Mouse (Mus musculus) heart, embryonic 15.5 days (tissue): ENCODE results near the gene Kpna1. TPM values are rescaled to one million over a fixed set of nuclear protein-coding genes. Genes with fewer than 3 reads are reported as not detected.
A peak's percentile ranks its signal among the peaks of the same experiment; 100 is the strongest.
"Not testable (repeated sequence)": the region's sequence is repeated elsewhere in the genome, so short reads cannot be mapped to it uniquely, and the experiment has no call there.

Source experiments
- ATAC-seq: fragments of 200-750 bp; cut with Nextera tagmentation; replicated peaks from 2 replicates; pipeline ENCODE4 v1.8.0; 2017; ENCODE audit warnings: low read depth, moderate TSS enrichment; ENCODE audit not compliant: insufficient number of reproducible peaks, insufficient read depth, low FRiP score
- H3K27ac ChIP-seq: fragments of 300-500 bp; sonication (generic); 2 replicates; pipeline ENCODE4 v1.5.1; 2015; ENCODE audit warnings: mild to moderate bottlenecking, inconsistent platforms
- H3K27me3 ChIP-seq: fragments of 300-500 bp; sonication (generic); 2 replicates; pipeline ENCODE4 v1.6.1; 2015; ENCODE audit warnings: inconsistent platforms
- H3K36me3 ChIP-seq: fragments of 300-500 bp; sonication (generic); 2 replicates; pipeline ENCODE4 v1.6.1; 2015; ENCODE audit warnings: mild to moderate bottlenecking, inconsistent platforms
- H3K4me1 ChIP-seq: fragments of 300-500 bp; sonication (generic); replicated peaks from 2 replicates; pipeline ENCODE4 v1.6.1; 2015; ENCODE audit warnings: inconsistent platforms
- H3K4me2 ChIP-seq: fragments of 300-500 bp; sonication (generic); 2 replicates; pipeline ENCODE4 v1.6.1; 2015; ENCODE audit warnings: inconsistent platforms, mild to moderate bottlenecking, moderate library complexity
- H3K4me3 ChIP-seq: fragments of 300-500 bp; sonication (generic); 2 replicates; pipeline ENCODE4 v1.5.1; 2015; ENCODE audit warnings: mild to moderate bottlenecking, inconsistent platforms
- H3K9ac ChIP-seq: fragments of 300-500 bp; sonication (generic); 2 replicates; pipeline ENCODE4 v1.6.1; 2015; ENCODE audit warnings: mild to moderate bottlenecking, inconsistent platforms
- H3K9me3 ChIP-seq: fragments of 300-500 bp; sonication (generic); replicated peaks from 2 replicates; pipeline ENCODE4 v1.6.1; 2016; ENCODE audit warnings: inconsistent platforms
- WGBS: fragments of 180-500 bp; shearing (Covaris S2); methylation state at CpG from one replicate; pipeline ENCODE4 v1.1.7; 2015; ENCODE audit warnings: mixed read lengths; 5-methylcytosine and 5-hydroxymethylcytosine counted together
- polyA plus RNA-seq: library from polyadenylated mRNA; unstranded; fragments of >200 nt; fragmentation: Nextera tagmentation; extraction: Ambion mirVana; gene quantifications from 2 replicates; pipeline ENCODE4 v1.2.1, GENCODE M21; 2015

Kpna1 gene
- 38.0 and 39.1 TPM in 2 replicates for polyA plus RNA-seq

DNA sequence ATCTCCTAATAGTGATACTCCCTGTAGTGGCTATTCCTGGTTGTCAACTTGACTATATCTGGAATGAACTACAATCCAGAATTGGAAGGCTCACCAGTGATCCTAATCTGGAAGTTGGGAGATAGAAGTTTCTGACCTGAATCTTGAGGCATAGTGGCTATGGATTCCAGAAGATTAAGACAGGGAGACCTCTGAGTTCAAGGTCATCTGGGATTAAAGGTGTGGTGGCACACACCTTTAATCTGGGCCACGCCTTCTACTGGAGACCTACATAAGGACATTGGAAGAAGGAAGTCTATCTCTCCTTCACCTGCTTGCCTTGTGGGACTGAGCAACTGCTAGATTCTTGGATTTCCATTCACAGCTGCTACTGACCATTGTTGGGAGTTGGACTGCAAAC, at the start of gene Kpna1:
Gene Kpna1 (plus strand): TSS at position 301 of the 400 bp plus-strand sequence.
- H3K4me2 ChIP-seq, H3K27ac ChIP-seq, H3K4me1 ChIP-seq, H3K9me3 ChIP-seq, H3K9ac ChIP-seq, H3K36me3 ChIP-seq, H3K4me3 ChIP-seq, ATAC-seq, H3K27me3 ChIP-seq: not testable (repeated sequence)
- 88% methylated on average over 1 of the region's 1 CpGs for WGBS

- Histone ChIP-seq H3K4me2 (no peak overlapping the region), H3K4me1 (no peaks in the 10 kb centered on the region), H3K27me3 (no peaks in the 10 kb centered on the region), H3K9me3 (no peaks in the 10 kb centered on the region), H3K4me3 (no peak overlapping the region), H3K36me3 (peaks cover 4% of the 10 kb centered on the region; the same call in 1 of the 2 replicates), H3K9ac (no peak overlapping the region), H3K27ac (no peak overlapping the region)
- no peak for ATAC-seq
- WGBS, result 81% methylated on average over 19 of the region's 19 CpGs
These were observed 46.1 kb upstream of the Kpna1 start for GRCm38 (mm10) chr16:35932179-35933055.

DNA sequence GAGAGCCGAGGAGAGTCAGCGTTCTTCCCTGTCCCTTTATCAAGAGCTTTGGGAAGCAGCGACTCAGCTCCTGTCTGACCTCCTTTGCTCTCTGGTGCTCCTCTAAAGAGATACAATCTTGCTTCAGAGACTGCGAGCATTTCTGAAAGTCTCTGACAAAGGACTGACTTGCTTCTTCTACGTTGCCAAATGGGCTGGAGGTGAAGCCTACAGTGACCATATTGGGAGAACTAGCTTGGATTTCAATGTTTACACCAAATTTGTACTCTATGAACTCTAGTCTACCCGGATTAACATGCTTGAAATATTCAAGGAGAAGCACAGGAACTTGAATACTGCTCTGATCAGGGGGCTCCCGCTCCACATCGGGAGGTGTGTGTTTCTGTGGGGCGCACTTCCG, 45.4 kb upstream of the Kpna1 start:
- Histone ChIP-seq H3K4me2 (no peak overlapping the region), H3K4me1 (0 out of 2 replicates have a peak, but pooled peaks cover 4% of the 10 kb centered on the region), H3K36me3 (peaks cover 4% of the 10 kb centered on the region; the same call in 1 of the 2 replicates), H3K27me3 (no peaks in the 10 kb centered on the region), H3K27ac (no peak overlapping the region), H3K4me3 (no peak overlapping the region), H3K9me3 (no peaks in the 10 kb centered on the region), H3K9ac (no peak overlapping the region)
- WGBS, result 66% methylated on average over 10 of the region's 10 CpGs
- no peak for ATAC-seq

- Histone ChIP-seq H3K9ac (peak within 1 kb of the TSS; percentile 80), H3K4me3 (peak within 1 kb of the TSS; percentile 81), H3K4me2 (peak within 1 kb of the TSS; percentile 74), H3K27me3 (no peaks in the 10 kb centered on the region), H3K4me1 (peaks cover 8% of the 10 kb centered on the region; the same call in 1 of the 2 replicates), H3K36me3 (peaks cover 6% of the 10 kb centered on the region; the same call in 1 of the 2 replicates), H3K9me3 (no peaks in the 10 kb centered on the region), H3K27ac (peak within 1 kb of the TSS; percentile 78)
- ATAC-seq, result peak; percentile 54
- WGBS, result 1% methylated on average over 52 of the region's 52 CpGs
These were observed 40.1 kb upstream of the Kpna1 start, which contains the start of the genes Parp9 and Dtx3l for GRCm38 (mm10) chr16:35938211-35939151. TSS of gene Parp9 (plus strand) at chr16:35938470. TSS of gene Dtx3l (minus strand) at chr16:35939151.

DNA sequence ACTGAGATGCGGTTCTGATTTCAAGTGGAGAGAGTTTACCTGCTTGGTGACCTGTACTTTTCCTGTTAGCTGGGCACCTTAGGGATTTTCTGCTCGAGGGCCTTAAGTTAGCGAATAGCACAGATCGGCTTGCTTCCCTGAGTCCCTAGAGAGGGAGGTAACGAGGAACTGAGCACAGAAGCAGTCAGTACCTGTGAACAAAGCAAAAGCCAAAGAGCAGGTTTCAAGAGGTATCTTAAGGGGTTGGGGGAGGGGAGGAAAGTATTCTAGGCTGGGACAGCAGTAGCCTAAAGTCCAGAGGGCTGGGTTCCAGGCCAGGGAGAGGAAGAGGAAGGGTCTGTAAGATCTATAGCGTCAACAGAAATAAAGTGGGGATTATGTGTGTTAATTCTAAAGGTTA, 39.3 kb upstream of the Kpna1 start:
- H3K27ac ChIP-seq, result peak overlapping the region; percentile 78
- peak overlapping the region; percentile 81 for H3K4me3 ChIP-seq
- H3K9ac ChIP-seq, result peak overlapping the region; percentile 80
- H3K9me3 ChIP-seq, result no peaks in the 10 kb centered on the region
- peak overlapping the region; percentile 74 for H3K4me2 ChIP-seq
- H3K4me1 ChIP-seq, result peaks cover 8% of the 10 kb centered on the region; the same call in 1 of the 2 replicates
- peaks cover 6% of the 10 kb centered on the region; the same call in 1 of the 2 replicates for H3K36me3 ChIP-seq
- 6% methylated on average over 6 of the region's 6 CpGs for WGBS
- H3K27me3 ChIP-seq, result no peaks in the 10 kb centered on the region
- no peak for ATAC-seq

GRCm38 (mm10) chr16:35939690-35940089, 38.9 kb upstream of the Kpna1 start:
- Histone ChIP-seq H3K9ac (0 out of 2 replicates have a peak overlapping the region, but pooled peaks have one; percentile 80), H3K9me3 (no peaks in the 10 kb centered on the region), H3K4me1 (peaks cover 8% of the 10 kb centered on the region; the same call in 1 of the 2 replicates), H3K27ac (peak overlapping the region; percentile 78; the same call in 1 of the 2 replicates), H3K4me2 (peak overlapping the region; percentile 74), H3K27me3 (no peaks in the 10 kb centered on the region), H3K4me3 (peak overlapping the region; percentile 81), H3K36me3 (peaks cover 6% of the 10 kb centered on the region; the same call in 1 of the 2 replicates)
- WGBS, result 11% methylated on average over 9 of the region's 9 CpGs
- ATAC-seq, result peak; percentile 51

- Histone ChIP-seq H3K36me3 (peaks cover 9% of the 10 kb centered on the region; the same call in 1 of the 2 replicates), H3K4me1 (peaks cover 8% of the 10 kb centered on the region; the same call in 1 of the 2 replicates), H3K4me2 (no peak overlapping the region), H3K27ac (no peak overlapping the region), H3K27me3 (no peaks in the 10 kb centered on the region), H3K4me3 (no peak overlapping the region), H3K9me3 (no peaks in the 10 kb centered on the region), H3K9ac (no peak overlapping the region)
- 80% methylated on average over 7 of the region's 7 CpGs for WGBS
- ATAC-seq, result no peak
These were observed 37.2 kb upstream of the Kpna1 start for GRCm38 (mm10) chr16:35941382-35941781.

DNA sequence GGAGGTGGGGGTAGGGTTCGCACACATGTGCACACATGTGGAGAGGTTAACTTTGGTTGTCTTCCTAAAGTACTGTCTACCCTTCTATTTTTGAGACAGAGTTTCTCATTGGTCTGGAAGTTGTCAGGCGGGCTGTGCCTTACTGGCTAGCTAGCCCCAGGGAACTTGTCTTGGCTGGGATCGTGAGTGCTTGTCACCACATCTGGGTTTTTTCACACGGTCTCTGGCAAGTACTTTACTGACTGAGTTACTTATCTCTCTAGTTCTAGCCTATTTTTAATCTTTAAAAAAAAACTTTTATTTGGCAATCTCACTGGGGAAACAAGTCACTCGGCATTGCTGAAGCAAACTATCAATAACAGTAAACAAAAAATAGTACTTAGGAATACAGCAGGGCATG, 29.3 kb upstream of the Kpna1 start:
- H3K9me3 ChIP-seq, result 0 out of 2 replicates have a peak, but pooled peaks cover 3% of the 10 kb centered on the region
- H3K4me1 ChIP-seq, result peaks cover 11% of the 10 kb centered on the region
- 28% methylated on average over 5 of the region's 5 CpGs for WGBS
- peak; percentile 85 for ATAC-seq
- no peak overlapping the region for H3K4me3 ChIP-seq
- no peak overlapping the region for H3K9ac ChIP-seq
- peak overlapping the region; percentile 74 for H3K27ac ChIP-seq
- H3K27me3 ChIP-seq, result no peaks in the 10 kb centered on the region
- H3K36me3 ChIP-seq, result peaks cover 30% of the 10 kb centered on the region
- H3K4me2 ChIP-seq, result peak overlapping the region; percentile 2

GRCm38 (mm10) chr16:35951216-35951615, 27.3 kb upstream of the Kpna1 start:
- H3K4me3 ChIP-seq, result no peak overlapping the region
- peaks cover 11% of the 10 kb centered on the region for H3K4me1 ChIP-seq
- no peak overlapping the region for H3K27ac ChIP-seq
- 87% methylated on average over 3 of the region's 3 CpGs for WGBS
- H3K9me3 ChIP-seq, result 0 out of 2 replicates have a peak, but pooled peaks cover 3% of the 10 kb centered on the region
- no peak overlapping the region for H3K4me2 ChIP-seq
- peaks cover 28% of the 10 kb centered on the region for H3K36me3 ChIP-seq
- no peak for ATAC-seq
- no peaks in the 10 kb centered on the region for H3K27me3 ChIP-seq
- no peak overlapping the region for H3K9ac ChIP-seq

GRCm38 (mm10) chr16:35952628-35953130, 25.9 kb upstream of the Kpna1 start:
- H3K36me3 ChIP-seq, result peaks cover 24% of the 10 kb centered on the region
- H3K4me2 ChIP-seq, result no peak overlapping the region
- H3K4me3 ChIP-seq, result no peak overlapping the region
- 0 out of 2 replicates have a peak, but pooled peaks cover 3% of the 10 kb centered on the region for H3K9me3 ChIP-seq
- no peak overlapping the region for H3K27ac ChIP-seq
- no peaks in the 10 kb centered on the region for H3K27me3 ChIP-seq
- ATAC-seq, result no peak
- 81% methylated on average over 5 of the region's 5 CpGs for WGBS
- peaks cover 11% of the 10 kb centered on the region for H3K4me1 ChIP-seq
- no peak overlapping the region for H3K9ac ChIP-seq
